Mouse (Mus musculus) liver, postnatal 0 days (tissue): ENCODE measurements around the gene Kdf1. TPM values are rescaled to one million over a fixed set of nuclear protein-coding genes. Genes with fewer than 3 reads are reported as not detected.

ENCODE experiments used
- ATAC-seq: fragments of 200-750 bp; cut with Nextera tagmentation; 2 replicates; pipeline ENCODE4 v1.8.0; 2017; ENCODE audit warnings: mild to moderate bottlenecking, moderate library complexity
- DNase-seq: peaks from one replicate; pipeline ENCODE4 v3.0.0-alpha.2; 2016
- H3K27ac ChIP-seq: fragments of 300-500 bp; sonication (generic); 2 replicates; pipeline ENCODE4 v1.5.1; 2014; ENCODE audit warnings: antibody characterized with exemption, moderate library complexity, mild to moderate bottlenecking, low read depth
- H3K27me3 ChIP-seq: fragments of 300-500 bp; sonication (generic); 2 replicates; pipeline ENCODE4 v1.6.1; 2014; ENCODE audit warnings: low read length, control low read depth, mixed read lengths; ENCODE audit not compliant: insufficient read depth
- H3K36me3 ChIP-seq: fragments of 300-500 bp; sonication (generic); replicated peaks from 2 replicates; pipeline ENCODE4 v1.6.1; 2014; ENCODE audit warnings: mild to moderate bottlenecking, control low read depth, low read length, moderate library complexity, mixed read lengths; ENCODE audit not compliant: insufficient read depth
- H3K4me1 ChIP-seq: fragments of 300-500 bp; sonication (generic); 2 replicates; pipeline ENCODE4 v1.6.1; 2014; ENCODE audit warnings: antibody characterized with exemption, mild to moderate bottlenecking, control low read depth; ENCODE audit not compliant: insufficient read depth
- H3K4me2 ChIP-seq: fragments of 300-500 bp; sonication (generic); 2 replicates; pipeline ENCODE4 v1.6.1; 2014; ENCODE audit warnings: low read depth, mild to moderate bottlenecking, low read length, moderate library complexity, mixed read lengths
- H3K4me3 ChIP-seq: fragments of 300-500 bp; sonication (generic); 2 replicates; pipeline ENCODE4 v1.5.1; 2014; ENCODE audit warnings: low read depth, low read length
- H3K9ac ChIP-seq: fragments of 300-500 bp; sonication (generic); replicated peaks from 2 replicates; pipeline ENCODE4 v1.6.1; 2014; ENCODE audit warnings: mild to moderate bottlenecking, moderate library complexity
- H3K9me3 ChIP-seq: fragments of 300-500 bp; sonication (generic); 2 replicates; pipeline ENCODE4 v1.6.1; 2016; ENCODE audit warnings: mild to moderate bottlenecking, control low read depth, low read length, mixed read lengths
- CTCF ChIP-seq: sonication (generic); IDR thresholded peaks from 2 replicates; pipeline ENCODE4 v1.5.1; 2016; ENCODE audit warnings: antibody characterized with exemption, low read depth
- EP300 ChIP-seq: IDR thresholded peaks from 2 replicates; pipeline ENCODE4 v1.6.1; 2016; ENCODE audit warnings: antibody characterized with exemption, low read depth, mild to moderate bottlenecking
- WGBS: fragments of 180-500 bp; shearing (Covaris S2); extraction: QIAGEN DNeasy Blood & Tissue Kit; methylation state at CpG from one replicate; pipeline ENCODE4 v1.1.7; 2014; ENCODE audit not compliant: insufficient replicate concordance; 5-methylcytosine and 5-hydroxymethylcytosine counted together
- polyA plus RNA-seq: library from polyadenylated mRNA; unstranded; fragments of >200 nt; fragmentation: Nextera tagmentation; extraction: Ambion mirVana; gene quantifications from 2 replicates; pipeline ENCODE4 v1.2.1, GENCODE M21; 2015

Kdf1 gene
- polyA plus RNA-seq, 1 experiment from 2014 or later, result 5.5 TPM

GRCm38 (mm10) chr4:133545272-133546231 lies 26.8 kb downstream of the Kdf1 start, which contains the start of gene Nudc:
Gene Nudc, minus strand, starts transcription at chr4:133545996.
- Histone ChIP-seq H3K9ac (peak within 1 kb of the TSS; percentile 80), H3K4me1 (peaks cover 14% of the 10 kb centered on the region), H3K4me3 (peak within 1 kb of the TSS; percentile 79), H3K4me2 (peak within 1 kb of the TSS; percentile 90), H3K9me3 (no peaks in the 10 kb centered on the region), H3K27me3 (no peaks in the 10 kb centered on the region), H3K36me3 (peaks cover 4% of the 10 kb centered on the region; the same call in 1 of the 2 replicates), H3K27ac (peak within 1 kb of the TSS; percentile 76)
- peak; percentile 96 for DNase-seq
- WGBS, result 3% methylated on average over 63 of the region's 77 CpGs
- TF ChIP-seq CTCF (no peak), EP300 (no peak)
- ATAC-seq, result peak; percentile 99

GRCm38 (mm10) chr4:133552029-133552428 lies 33.3 kb downstream of the Kdf1 start:
- ATAC-seq, result no peak
- H3K27ac ChIP-seq, result peak overlapping the region; percentile 62; the same call in 1 of the 2 replicates

GRCm38 (mm10) chr4:133552768-133553447 lies 34.1 kb downstream of the Kdf1 start, which contains the start of gene Nr0b2:
Gene Nr0b2, plus strand, starts transcription at chr4:133553376.
- Histone ChIP-seq H3K4me3 (peak within 1 kb of the TSS; percentile 29), H3K27ac (peak within 1 kb of the TSS; percentile 80)
- ATAC-seq, result peak; percentile 6

More at GRCm38 (mm10) chr4:133552029-133552428, 33.3 kb downstream of the Kdf1 start:
- Histone ChIP-seq H3K9me3 (no peaks in the 10 kb centered on the region), H3K4me3 (no peak overlapping the region), H3K9ac (no peak overlapping the region), H3K4me1 (peaks cover 25% of the 10 kb centered on the region), H3K27me3 (no peaks in the 10 kb centered on the region), H3K4me2 (no peak overlapping the region), H3K36me3 (no peaks in the 10 kb centered on the region)
- 73% methylated on average over 1 of the region's 1 CpGs for WGBS
- no peak for DNase-seq
- TF ChIP-seq EP300, result no peak
- no peak for TF ChIP-seq CTCF

GRCm38 (mm10) chr4:133553448-133554330 lies 34.9 kb downstream of the Kdf1 start:
- Histone ChIP-seq H3K9ac (peak overlapping the region; percentile 55), H3K9me3 (no peaks in the 10 kb centered on the region), H3K4me1 (peaks cover 25% of the 10 kb centered on the region), H3K27ac (peak overlapping the region; percentile 80), H3K4me2 (peak overlapping the region; percentile 61), H3K27me3 (no peaks in the 10 kb centered on the region), H3K4me3 (peak overlapping the region; percentile 29), H3K36me3 (no peaks in the 10 kb centered on the region)
- DNase-seq (no peak), ATAC-seq (no peak)
- 40% methylated on average over 19 of the region's 19 CpGs for WGBS
- TF ChIP-seq EP300, result no peak
- TF ChIP-seq CTCF, result no peak

More at GRCm38 (mm10) chr4:133552768-133553447, 34.1 kb downstream of the Kdf1 start, which contains the start of gene Nr0b2:
- Histone ChIP-seq H3K9me3 (no peaks in the 10 kb centered on the region), H3K9ac (peak within 1 kb of the TSS; percentile 55), H3K4me2 (peak within 1 kb of the TSS; percentile 61), H3K36me3 (no peaks in the 10 kb centered on the region), H3K4me1 (peaks cover 25% of the 10 kb centered on the region), H3K27me3 (no peaks in the 10 kb centered on the region)
- 34% methylated on average over 10 of the region's 10 CpGs for WGBS
- TF ChIP-seq EP300, result no peak; the same call in 1 of the 2 replicates
- no peak for TF ChIP-seq CTCF
- peak; percentile 75 for DNase-seq

- peak overlapping the region; percentile 92 for H3K27ac ChIP-seq
- peak; percentile 86 for TF ChIP-seq EP300
- TF ChIP-seq CTCF, result no peak
- H3K9ac ChIP-seq, result 0 out of 2 replicates have a peak overlapping the region, but pooled peaks have one; percentile 1
- 49% methylated on average over 10 of the region's 10 CpGs for WGBS
- DNase-seq (peak; percentile 72), ATAC-seq (peak; percentile 90)
- no peaks in the 10 kb centered on the region for H3K27me3 ChIP-seq
- H3K4me2 ChIP-seq, result peak overlapping the region; percentile 42; the same call in 1 of the 2 replicates
- no peaks in the 10 kb centered on the region for H3K9me3 ChIP-seq
- no peaks in the 10 kb centered on the region for H3K36me3 ChIP-seq
- H3K4me3 ChIP-seq, result no peak overlapping the region
- peaks cover 25% of the 10 kb centered on the region for H3K4me1 ChIP-seq
These were observed 38.4 kb downstream of the Kdf1 start for GRCm38 (mm10) chr4:133557041-133557717.
